Mouse (Mus musculus) stomach, adult 2 months (tissue): ENCODE results near the gene Elfn1. TPM values are rescaled to one million over a fixed set of nuclear protein-coding genes. Genes with fewer than 3 reads are reported as not detected.

Experiments used
- polyA plus RNA-seq: library from polyadenylated mRNA; depleted of rRNA; stranded (reverse); fragments of >200 nt; gene quantifications from 2 replicates; pipeline ENCODE4 v1.2.3, GENCODE M21; 2012; rRNA removed

Gene Elfn1
- 0.51 and 0.54 TPM in 2 replicates for polyA plus RNA-seq

GRCm38 (mm10) chr5:139907714-139908242, at the start of gene Elfn1:
Gene Elfn1, plus strand, starts transcription at chr5:139907943.

Other genes starting within 250 kb of the Elfn1 start
- gene Micall2, start 171.6 kb upstream of the Elfn1 start, polyA plus RNA-seq, result 9.7 and 11.4 TPM in 2 replicates
- gene Ints1, start 132.3 kb upstream of the Elfn1 start, polyA plus RNA-seq, result 41.0 and 41.1 TPM in 2 replicates
- 17.2 and 22.4 TPM in 2 replicates for gene Mafk, start 116.4 kb upstream of the Elfn1 start, polyA plus RNA-seq
- 121 and 193 TPM in 2 replicates for gene Tmem184a, start 88.0 kb upstream of the Elfn1 start, polyA plus RNA-seq
- gene Gm26938, start 81.5 kb upstream of the Elfn1 start, polyA plus RNA-seq, result not detected in 2 replicates
- 16.2 and 17.6 TPM in 2 replicates for gene Psmg3, start 81.1 kb upstream of the Elfn1 start, polyA plus RNA-seq